Mouse (Mus musculus) kidney, adult 18-20 months (tissue): ENCODE data around the gene Fam171a2.

Experiments
- DNase-seq: peaks from one replicate; pipeline ENCODE4 v3.0.0; 2021

Gene Fam171a2

DNA sequence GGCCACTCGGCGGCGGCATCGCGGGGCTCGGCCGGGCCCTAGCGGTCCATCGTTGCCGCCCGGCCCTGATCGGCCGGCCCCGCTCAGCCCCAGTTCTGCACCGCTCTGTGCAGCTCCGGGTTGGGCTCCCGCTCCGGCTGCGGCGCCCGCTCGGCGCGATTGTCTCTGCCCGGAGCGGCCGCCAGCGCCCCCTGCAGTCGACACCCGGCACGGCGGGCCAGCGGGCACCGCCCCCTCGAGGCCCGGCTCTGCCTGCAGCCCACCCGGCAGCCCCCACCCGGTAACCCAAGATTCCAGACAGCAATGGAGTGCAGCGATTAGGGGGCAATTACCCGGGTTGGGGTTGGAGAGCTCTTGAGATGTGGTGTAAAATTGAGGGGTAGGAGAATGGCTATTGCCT, at the start of gene Fam171a2:
Gene Fam171a2 (minus strand): TSS at position 186 of the 400 bp plus-strand sequence.
- peak; percentile 72 for DNase-seq

DNA sequence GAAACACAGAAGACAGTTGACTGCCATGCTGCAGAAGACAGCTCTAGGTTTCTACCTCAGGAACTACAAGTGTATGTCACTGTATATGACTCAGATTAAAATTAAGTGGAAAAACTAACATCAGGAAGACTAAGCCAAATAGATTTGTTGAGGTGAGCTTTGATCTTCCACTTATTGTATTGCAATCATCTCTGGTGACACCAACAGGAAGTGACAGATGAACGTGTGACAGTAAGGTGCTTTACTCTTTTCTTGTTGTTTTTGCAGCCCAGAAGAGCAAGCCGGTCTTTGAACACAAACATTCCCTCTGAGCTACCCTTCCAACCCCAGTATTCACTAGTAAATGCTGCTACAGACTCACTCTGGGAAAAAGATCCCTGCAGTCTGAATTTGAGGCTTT, 49.2 kb upstream of the Fam171a2 start:
- no peak for DNase-seq

DNA sequence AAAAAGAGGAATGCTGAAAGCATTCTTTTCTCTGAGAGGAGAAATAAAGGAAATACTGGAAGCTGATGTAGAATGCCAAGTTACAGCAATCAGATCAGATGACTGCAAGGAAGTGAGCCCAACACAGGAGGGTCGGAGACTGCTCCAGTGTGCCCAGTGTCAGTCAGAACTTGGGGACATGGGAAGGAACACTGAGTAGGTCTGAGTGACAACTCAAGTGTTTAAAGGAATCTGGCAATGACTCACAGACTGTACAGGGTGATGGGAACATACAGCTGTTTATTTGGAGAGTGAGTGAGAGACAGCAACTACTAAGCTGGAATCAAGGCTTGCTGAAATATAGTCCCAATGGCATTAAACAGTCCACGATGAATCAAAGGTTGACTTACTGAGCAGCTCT, 48.7 kb upstream of the Fam171a2 start:
- DNase-seq, result no peak

DNA sequence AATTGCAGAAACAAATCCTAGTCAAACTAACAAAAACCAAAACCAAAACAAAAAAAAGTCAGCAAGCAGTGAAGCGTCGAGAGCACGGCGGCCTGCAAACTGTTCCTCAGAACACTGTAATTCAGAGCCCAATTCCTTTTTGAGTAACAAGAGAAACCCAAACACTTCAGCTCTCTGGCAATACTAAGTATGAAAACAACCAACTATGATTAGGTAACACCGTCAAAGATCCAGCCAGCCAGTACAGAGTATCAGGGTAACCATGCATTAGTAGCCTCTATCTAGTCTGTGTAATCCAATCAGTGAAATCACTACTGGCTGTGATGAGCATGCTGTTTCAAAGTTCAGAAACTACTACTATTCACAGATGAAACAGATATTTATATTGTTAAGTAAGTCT, 48.3 kb upstream of the Fam171a2 start:
- no peak for DNase-seq

DNA sequence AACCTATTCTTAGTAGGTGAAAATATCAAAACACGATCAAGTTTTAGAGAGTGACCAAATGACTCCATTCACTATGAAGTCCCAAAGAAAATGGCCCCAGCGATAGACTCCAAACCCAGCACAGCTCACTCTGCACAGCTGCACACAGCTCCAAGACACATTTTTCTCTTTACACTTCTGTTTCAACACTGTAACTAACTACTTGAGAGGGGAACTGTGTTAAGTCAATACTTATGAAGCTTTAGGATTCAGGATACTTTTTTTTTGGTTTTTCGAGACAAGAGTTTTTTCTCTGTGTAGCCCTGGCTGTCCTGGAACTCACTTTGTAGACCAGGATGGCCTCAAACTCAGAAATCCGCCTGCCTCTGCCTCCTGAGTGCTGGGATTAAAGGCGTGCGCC, 47.6 kb upstream of the Fam171a2 start:
- no peak for DNase-seq

DNA sequence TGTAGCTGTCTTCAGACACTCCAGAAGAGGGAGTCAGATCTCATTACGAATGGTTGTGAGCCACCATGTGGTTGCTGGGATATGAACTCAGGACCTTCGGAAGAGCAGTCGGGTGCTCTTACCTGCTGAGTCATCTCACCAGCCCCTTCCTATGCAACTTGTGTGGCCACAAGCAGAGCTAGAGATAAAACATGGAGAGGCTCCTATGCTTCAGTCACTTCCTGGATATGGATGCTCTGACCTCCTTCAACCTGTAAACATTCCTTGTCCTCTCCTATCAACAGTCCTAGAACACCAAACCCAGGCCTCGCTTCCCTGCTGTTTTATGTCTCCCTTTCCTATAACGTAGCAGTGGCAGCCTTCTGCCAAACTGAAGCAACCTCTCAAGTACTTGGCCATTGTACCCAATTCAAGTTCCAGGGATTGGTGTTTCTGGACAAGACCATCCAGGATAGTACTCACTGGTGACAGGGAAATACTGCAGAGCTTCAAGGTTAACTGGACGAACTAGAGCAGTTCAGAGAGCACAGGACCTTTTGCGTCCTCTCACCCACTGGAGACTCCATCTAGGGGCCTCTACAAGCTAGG, 46.7 kb upstream of the Fam171a2 start:
- DNase-seq, result no peak

DNA sequence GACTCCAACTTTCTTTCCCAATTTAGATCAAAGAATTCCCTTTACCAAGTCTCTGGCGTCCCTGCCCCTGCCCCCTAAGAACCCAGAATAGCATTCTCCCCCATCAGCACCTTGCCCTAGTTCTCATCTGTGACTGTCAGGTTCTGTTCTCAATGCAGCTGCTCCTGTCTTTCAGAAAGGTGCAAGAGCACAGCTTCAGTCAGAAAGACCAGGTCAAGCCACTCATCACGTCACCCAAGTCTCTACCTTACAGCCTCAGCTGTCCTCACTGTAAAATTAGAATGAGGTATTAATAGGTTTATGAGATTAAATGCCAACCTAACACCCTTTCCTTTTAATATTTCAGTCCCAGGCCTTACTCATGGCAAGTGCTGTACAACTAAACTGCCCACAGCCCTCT, 45.8 kb upstream of the Fam171a2 start:
- no peak for DNase-seq

DNA sequence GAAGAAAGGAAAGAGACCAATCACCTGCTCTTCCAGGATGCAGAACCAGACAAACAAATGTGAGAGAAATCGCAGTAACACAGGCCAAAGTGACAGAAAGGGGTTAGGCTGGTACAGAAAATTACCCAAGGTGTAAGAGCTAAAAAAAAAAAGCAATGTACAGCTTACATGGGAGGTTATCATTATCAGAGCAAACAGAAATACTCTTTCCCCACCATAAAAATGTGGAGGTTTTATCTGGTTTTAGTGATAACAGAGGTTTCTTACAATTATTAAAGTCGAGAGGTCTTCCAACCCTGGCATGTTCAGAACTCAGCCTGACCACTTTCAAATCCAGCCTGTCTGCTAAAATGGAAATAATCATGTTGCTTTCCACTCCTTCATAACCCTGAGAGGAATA, 40.4 kb upstream of the Fam171a2 start:
- no peak for DNase-seq

DNA sequence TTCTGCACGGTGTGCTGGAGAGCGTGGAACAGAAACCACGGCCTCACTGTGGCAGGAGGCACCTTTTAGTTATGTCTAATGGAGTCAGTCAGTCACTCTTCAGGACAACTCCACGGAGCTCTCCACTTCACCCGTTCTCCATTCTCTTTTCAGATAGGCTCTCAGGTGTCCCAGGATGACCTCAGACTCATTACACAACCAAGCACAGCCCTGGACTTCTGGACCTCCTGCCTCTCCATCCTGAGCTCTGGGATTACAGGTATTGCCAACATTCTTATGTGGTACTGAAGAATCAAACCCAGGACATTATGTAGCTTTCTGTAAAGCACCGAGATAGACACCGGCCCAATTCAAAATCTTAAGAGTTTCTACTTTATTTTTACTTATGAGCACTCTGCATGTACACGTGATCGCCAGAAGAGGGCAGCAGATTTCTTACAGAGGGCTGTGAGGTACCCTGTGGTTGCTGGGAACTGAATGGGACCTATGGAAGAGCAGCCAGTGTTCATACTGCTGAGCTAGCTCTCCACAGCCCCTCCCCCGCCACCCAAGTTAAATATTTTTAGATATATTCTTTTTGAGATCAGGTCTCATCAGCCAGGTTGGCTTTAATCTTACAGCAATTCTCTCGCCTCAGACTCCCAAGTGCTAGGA, 39.4 kb upstream of the Fam171a2 start:
- peak; percentile 26 for DNase-seq

DNA sequence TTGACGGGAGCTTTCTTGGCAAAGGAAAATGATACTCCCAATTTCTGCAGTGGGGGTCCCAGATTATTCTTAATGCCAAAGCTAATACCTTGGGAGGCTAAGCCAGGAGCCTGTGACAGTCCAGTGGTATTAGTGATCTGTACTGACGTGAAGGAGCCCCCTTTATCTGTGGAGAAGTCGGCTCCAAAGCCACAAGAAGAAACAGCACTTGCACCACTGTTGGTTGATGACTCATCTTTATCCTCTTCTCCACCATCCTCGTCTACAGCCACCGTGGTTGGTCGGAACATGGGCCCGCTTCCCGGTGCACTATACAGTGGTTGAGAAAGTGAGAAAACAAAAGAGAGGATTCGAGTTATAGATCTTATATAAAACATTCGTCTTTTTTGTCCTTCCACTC, 34.3 kb upstream of the Fam171a2 start:
- DNase-seq, result no peak

DNA sequence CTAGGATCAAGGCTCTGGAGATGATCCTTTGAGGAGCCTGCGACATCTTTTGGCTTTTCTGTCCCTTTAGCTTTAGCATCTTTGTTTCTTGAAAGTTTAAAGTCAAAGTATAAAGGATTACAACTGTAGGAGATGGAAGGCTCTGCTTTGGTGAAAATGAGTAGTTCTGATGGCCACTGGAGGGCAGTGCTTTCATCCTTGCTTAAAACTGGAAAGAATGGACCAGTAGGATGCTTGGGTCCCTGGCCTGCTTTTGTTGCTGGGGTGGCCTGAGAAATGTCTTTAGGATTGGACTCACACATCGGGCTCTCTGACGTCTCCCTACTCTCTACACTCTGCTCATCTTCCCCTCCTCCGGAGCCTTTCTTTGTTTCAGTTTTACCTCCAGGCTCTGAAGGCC, 33.4 kb upstream of the Fam171a2 start:
- no peak for DNase-seq

DNA sequence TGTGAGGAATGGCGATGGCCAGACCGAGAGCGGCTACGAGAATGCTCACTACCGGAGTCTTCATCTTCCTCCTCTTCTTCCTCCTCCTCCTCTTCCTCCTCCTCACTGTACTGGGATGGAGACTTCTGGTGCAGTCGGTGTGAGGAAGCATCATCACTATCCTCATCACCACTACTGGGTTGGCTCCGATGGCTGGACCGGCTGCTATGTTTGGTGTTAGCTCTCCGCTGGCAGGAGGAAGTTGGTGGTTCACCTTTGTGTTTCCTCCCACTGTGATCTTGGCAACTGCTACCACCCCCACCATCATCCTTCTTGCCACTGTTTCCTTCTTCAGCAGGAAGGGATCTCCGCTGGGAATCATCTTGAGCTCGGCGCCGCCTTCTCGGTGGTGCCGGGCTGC, 32.6 kb upstream of the Fam171a2 start:
- no peak for DNase-seq

DNA sequence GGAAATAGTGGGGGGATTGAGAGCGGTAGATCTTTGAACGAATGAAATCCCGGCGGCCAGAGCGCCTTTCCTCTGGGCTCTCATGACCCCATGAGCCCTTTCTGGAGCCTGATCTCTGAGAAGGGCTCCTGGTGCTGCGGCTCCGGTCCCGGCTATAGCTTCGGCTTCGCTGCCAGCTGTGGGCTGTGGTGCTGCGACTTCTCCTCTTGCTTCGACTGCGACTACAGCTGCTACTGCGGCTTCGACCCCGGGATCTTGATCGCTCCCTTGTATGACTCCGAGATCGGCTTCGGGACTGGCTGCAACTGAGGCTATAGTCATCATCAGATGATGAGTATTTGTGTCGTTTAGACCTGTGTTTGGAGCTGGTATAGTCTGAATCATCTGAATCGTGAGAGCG, 32.1 kb upstream of the Fam171a2 start:
- DNase-seq, result no peak

DNA sequence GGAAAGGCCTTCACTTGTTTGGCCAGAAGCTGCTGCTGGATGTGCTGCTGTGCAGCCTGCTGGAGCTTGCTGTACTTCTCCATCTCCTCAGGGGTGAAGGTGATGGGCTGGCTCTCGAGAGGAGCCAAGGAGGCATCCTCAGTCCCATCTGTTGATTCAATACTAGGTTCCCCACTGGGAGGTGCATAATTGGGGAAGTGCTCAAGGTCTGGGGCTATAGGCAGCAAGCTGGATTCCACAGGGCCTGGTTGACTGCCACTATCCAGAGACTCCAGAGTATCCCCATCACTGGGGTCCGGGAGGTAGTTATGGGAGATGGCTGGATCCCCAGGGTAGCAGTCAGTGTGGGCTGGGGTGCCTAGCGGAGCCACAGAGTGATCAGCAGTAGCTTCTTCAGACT, 31.2 kb upstream of the Fam171a2 start:
- no peak for DNase-seq

DNA sequence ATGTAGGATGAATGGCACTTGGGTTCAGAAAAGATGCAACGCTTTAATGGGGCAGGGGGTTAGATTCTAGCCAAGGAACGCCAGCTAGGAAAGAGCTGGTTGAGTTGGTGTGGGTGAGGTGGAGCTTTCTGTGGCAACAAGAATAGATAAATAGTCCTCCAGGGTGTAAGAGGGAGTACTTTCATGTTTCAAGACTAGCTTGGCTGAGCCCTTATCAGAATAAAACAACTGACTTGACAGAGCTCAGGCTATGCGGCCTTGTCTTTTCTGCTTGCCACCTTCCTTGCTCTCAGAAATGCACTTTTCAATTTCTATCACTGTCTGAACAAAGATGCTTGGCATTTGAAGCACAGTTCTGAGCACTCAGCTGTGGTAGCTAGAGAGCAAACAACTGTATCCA, 27.5 kb upstream of the Fam171a2 start:
- DNase-seq, result no peak

DNA sequence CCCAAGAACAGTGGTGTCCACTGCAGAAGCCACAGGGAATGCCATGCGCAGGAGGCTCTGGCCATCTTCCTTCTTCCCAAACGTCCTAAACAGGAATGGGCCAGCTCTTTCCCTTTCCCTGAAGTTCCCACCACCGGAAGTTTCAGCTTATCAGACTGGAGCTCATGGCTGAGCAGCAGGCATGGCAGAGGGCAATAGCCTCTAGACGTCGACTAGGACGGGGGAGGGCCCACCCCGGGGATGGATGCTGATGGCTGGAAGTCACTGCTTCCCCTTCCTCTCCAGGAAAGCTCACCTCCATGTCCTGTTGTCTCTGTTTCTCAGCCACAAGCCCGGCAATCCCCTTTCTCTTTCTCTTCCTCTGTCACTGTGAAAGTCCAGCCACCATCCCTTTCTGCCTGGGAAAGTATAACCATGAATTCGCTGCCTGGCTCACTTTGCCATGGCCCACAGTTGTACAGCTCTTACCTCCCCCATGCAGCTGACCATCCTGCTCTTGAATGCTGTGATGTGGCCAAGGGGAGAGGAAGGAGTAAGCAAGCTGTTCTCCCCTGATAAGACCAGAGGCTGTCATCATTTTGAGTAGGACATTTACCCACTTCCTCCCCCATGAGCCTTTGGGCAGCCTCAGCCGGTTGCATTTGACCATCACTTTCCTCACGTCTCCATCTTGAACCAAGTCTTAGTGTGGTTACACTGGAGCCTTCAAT, 22.3 kb upstream of the Fam171a2 start, which contains the start of gene Itga2b:
Gene Itga2b (minus strand): TSS at position 475 of the 710 bp plus-strand sequence.
- no peak for DNase-seq

DNA sequence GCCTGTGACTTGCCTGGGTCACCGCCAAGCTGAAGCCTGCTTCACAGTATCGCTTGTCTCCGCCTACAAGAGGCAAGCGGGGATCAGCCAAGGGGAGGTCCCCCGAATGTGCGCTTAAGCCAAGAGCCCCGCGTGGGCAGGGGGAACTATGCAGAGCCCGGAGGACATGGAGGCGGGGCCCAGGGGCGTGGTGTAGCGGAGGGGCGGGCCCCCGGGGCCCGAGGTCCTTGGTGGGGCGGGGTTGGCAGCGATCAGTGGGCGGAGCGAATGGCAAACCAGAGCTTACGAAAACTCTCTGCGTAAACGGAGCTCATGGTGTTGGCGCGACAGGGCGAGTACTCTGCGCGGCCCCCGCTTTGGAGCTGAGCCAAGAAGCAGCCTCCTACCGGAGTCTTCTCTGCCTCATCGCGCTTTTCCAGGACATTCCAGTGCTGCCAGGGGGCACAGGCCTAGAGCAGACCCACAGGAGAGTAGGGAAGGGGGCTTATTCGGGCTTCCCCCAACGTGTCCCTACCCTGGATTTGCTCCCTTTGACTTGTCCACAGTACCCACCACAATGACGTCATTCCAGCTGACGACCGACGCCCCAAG, 19.7 kb upstream of the Fam171a2 start:
- DNase-seq, result peak; percentile 97

DNA sequence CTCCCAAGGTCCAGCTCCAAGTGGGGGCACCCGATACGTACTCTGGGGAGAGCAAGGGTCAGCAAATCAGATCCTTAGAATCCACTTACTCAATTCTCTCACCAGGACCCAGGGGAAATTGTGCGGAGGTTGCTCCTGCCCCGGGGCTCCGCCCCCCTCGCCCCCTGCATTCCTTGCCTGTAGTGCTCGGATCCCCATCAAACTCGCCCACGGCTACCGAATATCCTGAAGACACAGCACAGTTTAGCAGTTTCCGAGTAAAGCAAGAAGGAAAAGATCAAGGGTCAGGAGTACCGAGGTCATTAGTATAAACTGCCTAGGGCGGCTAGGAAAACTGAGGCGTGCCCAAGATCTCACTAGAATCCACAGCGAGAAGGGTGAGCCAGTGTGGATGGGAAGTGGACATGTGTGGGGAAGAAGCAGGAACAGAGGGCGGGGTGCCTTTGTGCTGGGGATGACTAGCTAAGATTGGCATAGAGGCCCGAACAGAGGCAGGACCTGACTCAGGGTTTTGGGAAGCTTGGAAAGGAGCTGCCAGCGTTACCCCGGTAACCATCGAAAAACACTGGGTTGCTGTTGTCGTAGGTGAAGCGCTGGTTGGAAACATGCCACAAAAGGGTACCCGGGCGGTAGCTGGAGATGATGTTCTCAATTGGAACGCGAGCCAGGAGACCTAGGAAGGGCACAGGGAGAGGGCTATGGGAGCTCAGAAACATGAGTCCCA, 18.4 kb upstream of the Fam171a2 start:
- DNase-seq, result peak; percentile 59

DNA sequence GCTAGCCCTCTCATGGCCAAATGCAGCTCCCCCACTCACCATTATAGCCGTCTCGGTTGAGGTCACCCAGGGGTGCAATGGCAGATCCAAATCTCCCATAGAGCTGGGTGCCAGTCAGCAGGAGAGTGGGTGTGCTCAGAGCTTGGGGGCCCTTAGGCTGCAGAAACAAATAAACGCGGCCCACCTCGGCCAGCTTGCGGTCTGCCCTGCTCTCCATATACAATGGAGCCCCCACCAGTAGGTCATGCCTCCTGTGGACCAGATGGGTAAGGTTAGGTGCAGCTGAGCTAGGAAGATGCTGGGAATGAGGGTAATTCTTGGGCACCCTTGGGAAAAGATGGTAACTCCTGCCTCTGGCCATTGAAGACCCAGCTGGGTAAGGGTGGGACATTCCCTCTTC, 17.4 kb upstream of the Fam171a2 start:
- no peak for DNase-seq

DNA sequence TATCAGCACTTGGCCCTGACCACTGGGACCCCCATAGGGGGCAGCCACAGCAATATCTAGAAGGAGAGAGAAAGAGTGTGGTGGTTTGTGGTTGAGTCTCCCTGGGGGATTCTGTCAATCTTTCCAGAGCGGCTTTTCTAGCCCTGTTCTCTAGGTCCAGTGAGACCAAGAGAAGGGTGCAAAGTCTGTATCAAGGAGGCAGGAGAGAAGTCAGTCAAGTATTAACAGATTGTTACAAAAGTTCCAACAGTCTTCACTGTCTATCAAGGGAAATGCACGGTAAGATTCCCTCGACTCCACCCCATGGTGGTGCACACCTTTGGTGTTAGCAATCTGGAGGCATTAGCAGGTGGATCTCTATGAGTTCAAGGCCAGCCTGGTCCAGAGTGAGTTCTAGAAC, 14.3 kb upstream of the Fam171a2 start:
- DNase-seq, result peak; percentile 36

DNA sequence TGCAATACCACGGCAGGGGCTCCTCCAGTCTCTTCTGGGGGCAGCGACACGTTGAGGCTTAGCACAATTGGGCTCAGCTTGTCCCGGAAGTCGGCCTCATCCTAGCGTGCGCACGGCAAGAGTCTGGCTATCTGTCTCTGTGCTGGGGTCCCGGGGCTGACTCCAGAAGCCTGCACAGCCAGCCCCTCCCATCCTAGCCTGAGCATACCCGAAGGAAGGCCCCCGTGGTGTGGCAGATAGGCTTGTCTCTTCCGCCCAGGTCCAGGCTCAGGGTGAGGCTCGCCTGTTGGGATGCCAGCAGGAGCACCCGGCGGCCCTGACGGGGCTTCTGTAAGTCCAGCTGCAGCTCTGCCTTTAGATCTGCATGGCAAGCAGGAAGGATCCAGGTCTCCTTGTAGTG, 13.1 kb upstream of the Fam171a2 start:
- DNase-seq, result no peak

DNA sequence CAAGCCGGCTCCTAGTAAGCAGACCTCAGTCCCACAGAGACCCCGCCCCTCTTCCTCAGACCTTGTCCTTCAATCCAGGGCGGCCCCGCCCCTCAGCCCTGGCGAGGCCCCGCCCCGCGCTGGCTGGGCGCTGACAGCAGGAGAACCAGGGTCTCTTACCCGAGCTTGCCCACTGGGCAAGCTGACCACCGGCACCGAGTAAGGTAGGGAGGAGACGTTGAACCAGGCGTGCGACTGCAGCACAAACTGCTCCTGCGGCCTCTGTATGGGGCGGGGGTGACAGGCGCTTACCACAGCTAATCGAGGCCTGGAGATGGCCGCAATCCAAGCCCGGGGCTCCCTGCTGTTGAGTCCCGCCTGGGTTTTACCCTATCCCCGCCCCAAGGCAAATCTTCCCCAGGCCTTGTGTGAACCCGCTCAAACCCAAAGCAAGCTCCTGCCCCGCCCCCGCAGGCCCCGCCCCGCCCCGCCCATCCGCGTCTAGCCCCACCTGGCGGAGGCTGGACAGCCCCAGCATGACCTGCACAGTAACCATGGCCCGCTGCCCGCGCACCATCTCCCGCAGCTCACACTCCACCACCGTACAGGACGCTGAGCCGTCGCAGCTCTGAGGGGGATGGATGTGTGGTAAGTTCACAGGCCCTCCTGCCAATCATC, 8.4 kb upstream of the Fam171a2 start:
- peak; percentile 81 for DNase-seq

DNA sequence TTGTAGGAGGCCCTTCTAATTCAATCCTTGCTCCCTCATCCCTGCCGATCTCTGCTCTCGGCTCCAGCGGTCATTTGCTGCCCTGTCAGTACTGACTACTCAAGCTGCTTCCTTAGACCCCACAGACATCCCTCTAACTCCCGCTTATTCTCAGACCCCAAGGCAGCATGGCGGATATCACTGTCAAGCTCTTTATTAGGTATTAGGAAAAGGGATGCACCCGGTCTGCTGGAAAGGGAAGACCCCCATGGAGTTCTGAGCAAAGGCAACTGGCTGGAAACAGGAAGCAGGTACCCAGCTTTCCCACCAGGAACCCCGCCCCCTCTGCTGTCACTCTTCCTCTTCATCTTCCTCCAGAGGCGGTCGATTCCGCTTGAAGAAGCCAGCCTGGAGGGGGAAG, 5.6 kb upstream of the Fam171a2 start:
- no peak for DNase-seq
